In the genomic region with DNA sequence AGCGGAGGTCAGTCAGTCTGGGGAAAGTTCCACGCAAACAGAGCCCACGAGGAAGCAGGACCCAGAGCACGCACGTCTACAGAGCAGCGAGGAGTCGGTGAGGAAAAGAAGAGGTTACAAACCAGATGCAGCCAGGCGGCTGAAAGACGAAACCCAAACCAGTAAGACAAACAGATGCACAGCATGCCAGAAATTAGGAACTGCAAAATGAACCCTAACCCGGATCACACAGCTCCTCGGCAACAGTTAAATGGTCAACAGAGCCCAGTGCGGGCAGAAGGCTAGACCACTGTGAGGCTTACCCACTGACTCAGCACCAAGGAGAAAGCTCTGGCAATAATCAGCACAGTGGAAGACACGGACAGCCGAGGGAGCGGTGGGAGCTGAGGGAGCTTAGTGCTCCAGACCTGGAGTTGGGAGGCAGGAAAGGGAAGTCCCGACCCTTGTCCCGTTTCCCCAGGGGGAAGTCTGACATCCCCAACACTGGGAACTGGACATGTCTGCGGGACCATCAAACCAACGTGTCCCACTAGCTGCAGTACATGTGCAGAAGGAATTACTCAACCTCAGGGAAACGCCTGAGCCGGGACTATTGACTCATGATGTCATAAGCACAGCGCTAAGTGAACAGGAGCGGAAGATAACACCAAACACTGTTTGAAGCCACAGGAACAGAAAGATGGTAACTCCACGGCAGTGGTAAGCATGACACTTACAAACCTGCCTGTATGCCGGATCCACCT, we compare ENCODE assay signal across 9 mouse cellular contexts. TPM values are rescaled to one million over a fixed set of nuclear protein-coding genes. Genes with fewer than 3 reads are reported as not detected.
DNase-seq lines count a peak whose midpoint lies in the region; ATAC-seq and TF ChIP-seq lines count a peak whose summit lies in the region.
"Had no signal": no experiment of that assay in that cellular context is flagged by ENCODE, and none has a peak within 500 bp of the region (broad histone marks: within the 10 kb centered on the region; RNA-seq: fewer than 3 reads in every experiment).

No protein-coding gene starts in this region.

- intact Hi-C loops in gastrocnemius, adult 2 months (cut with DNase I), result no loop called here

- H3K9ac ChIP-seq in intestine, embryonic 14.5 days (ENCODE audit: low read length), result 0 out of 2 replicates have a peak overlapping the region, but pooled peaks have one; percentile 14
- 0 out of 2 replicates have a peak overlapping the region, but pooled peaks have one; percentile 39 for H3K9ac ChIP-seq in lung, postnatal 0 days (replicated peaks; ENCODE audit: low read depth)

- H3K9me3 ChIP-seq in intestine, embryonic 14.5 days (ENCODE audit: control insufficient read depth, low read length), result no peaks in the 10 kb centered on the region
- no peaks in the 10 kb centered on the region for H3K9me3 ChIP-seq in lung, postnatal 0 days (ENCODE audit: low read length)

- peaks cover 65% of the 10 kb centered on the region for H3K4me1 ChIP-seq in intestine, embryonic 14.5 days (replicated peaks; ENCODE audit: control insufficient read depth, insufficient read depth, low read length)
- H3K4me1 ChIP-seq in lung, postnatal 0 days (ENCODE audit: insufficient read depth, low read depth, low read length), result peaks cover 68% of the 10 kb centered on the region

- no peak for TF ChIP-seq CTCF in gastrocnemius, adult 2 months (IDR thresholded peaks at IDR 0.05)
- TF ChIP-seq CTCF in lung, postnatal 0 days (IDR thresholded peaks at IDR 0.05), result no peak

- DNase-seq in gastrocnemius, adult 2 months, result no peak
- DNase-seq in gastrocnemius, adult 18-20 months (ENCODE audit: low spot score), result no peak
- DNase-seq in adipocyte (ENCODE audit: low spot score), result peak; percentile 79
- DNase-seq in intestine, embryonic 14.5 days (ENCODE audit: low spot score), result peak; percentile 61
- peak; percentile 80 for DNase-seq in lung, postnatal 0 days (ENCODE audit: low spot score)
- no peak for DNase-seq in frontal cortex, postnatal 14 days (ENCODE audit: low spot score in 2 of 2)
- DNase-seq in left cerebral cortex, adult 18-20 months (ENCODE audit: low spot score in 2 of 2), result no peak
- DNase-seq in adrenal gland, postnatal 25 days, result no peak

- H3K4me2 ChIP-seq in intestine, embryonic 14.5 days (ENCODE audit: low read length), result peak overlapping the region; percentile 16
- H3K4me2 ChIP-seq in lung, postnatal 0 days (replicated peaks; ENCODE audit: low read depth, low read length), result peak overlapping the region; percentile 20

- WGBS in intestine, embryonic 14.5 days, result 40% methylated on average over 25 of the region's 25 CpGs
- 30% methylated on average over 25 of the region's 25 CpGs for WGBS in lung, postnatal 0 days

- ATAC-seq in intestine, embryonic 14.5 days (replicated peaks; ENCODE audit: low FRiP score, low TSS enrichment, low read depth), result no peak
- no peak for ATAC-seq in lung, postnatal 0 days

- H3K27me3 ChIP-seq in intestine, embryonic 14.5 days (replicated peaks; ENCODE audit: control insufficient read depth, insufficient read depth, low read length), result no peaks in the 10 kb centered on the region
- H3K27me3 ChIP-seq in lung, postnatal 0 days (replicated peaks; ENCODE audit: insufficient read depth, low read length), result no peaks in the 10 kb centered on the region
- H3K27me3 ChIP-seq: CH12.LX had no signal

- TF ChIP-seq EP300 in lung, postnatal 0 days (IDR thresholded peaks at IDR 0.05), result no peak

- peaks cover 76% of the 10 kb centered on the region for H3K36me3 ChIP-seq in intestine, embryonic 14.5 days (ENCODE audit: control insufficient read depth, insufficient read depth, low read length)
- H3K36me3 ChIP-seq in lung, postnatal 0 days (ENCODE audit: insufficient read depth, low read length), result peaks cover 34% of the 10 kb centered on the region

- peak overlapping the region; percentile 62 for H3K4me3 ChIP-seq in gastrocnemius, adult 2 months
- no peak overlapping the region for H3K4me3 ChIP-seq in intestine, embryonic 14.5 days (ENCODE audit: low read depth, low read length)
- H3K4me3 ChIP-seq in lung, postnatal 0 days (ENCODE audit: low read depth, low read length), result no peak overlapping the region

- H3K27ac ChIP-seq in gastrocnemius, adult 2 months, result peak overlapping the region; percentile 82
- peak overlapping the region; percentile 93 for H3K27ac ChIP-seq in intestine, embryonic 14.5 days (ENCODE audit: low read depth)
- H3K27ac ChIP-seq in lung, postnatal 0 days (ENCODE audit: low read length), result peak overlapping the region; percentile 94

RNA-seq across cellular contexts. Expression of a gene that starts 8.4 kb away (rescaled TPM):
- total RNA-seq in gastrocnemius, adult 2 months (2021), result 10 to 100 TPM; 16.8 to 21.1 TPM
- total RNA-seq in gastrocnemius, adult 18-20 months (2021), result 10 to 100 TPM; 15.2 to 21.4 TPM
- polyA plus RNA-seq in intestine, embryonic 14.5 days (2014; fragmentation: Nextera tagmentation; extraction: Ambion mirVana), result 116 and 131 TPM in 2 replicates
- 223 and 230 TPM in 2 replicates for polyA plus RNA-seq in lung, postnatal 0 days (2015; fragmentation: Nextera tagmentation; extraction: Ambion mirVana)
- total RNA-seq in left cerebral cortex, adult 18-20 months (2021), result 10 to 100 TPM; 64.6 to 68.6 TPM
- total RNA-seq in adrenal gland, postnatal 25 days (2021), result 53.3 and 58.5 TPM in 2 replicates

RNA-seq across cellular contexts. Expression of a gene that starts 8.5 kb away (rescaled TPM):
- total RNA-seq in gastrocnemius, adult 2 months (2021), result 100 to 1,000 TPM; 116 to 120 TPM
- total RNA-seq in gastrocnemius, adult 18-20 months (2021), result 100 to 1,000 TPM; 108 to 115 TPM
- polyA plus RNA-seq in intestine, embryonic 14.5 days (2014; fragmentation: Nextera tagmentation; extraction: Ambion mirVana), result 49.0 and 51.8 TPM in 2 replicates
- 28.9 and 30.1 TPM in 2 replicates for polyA plus RNA-seq in lung, postnatal 0 days (2015; fragmentation: Nextera tagmentation; extraction: Ambion mirVana)
- 10 to 100 TPM; 86.2 to 93.3 TPM for total RNA-seq in left cerebral cortex, adult 18-20 months (2021)
- total RNA-seq in adrenal gland, postnatal 25 days (2021), result 68.2 and 75.7 TPM in 2 replicates

Comparison
In these comparisons a context has a peak if more than half of its experiments do, and no peak if none do; other contexts are left out.
1. DNase-seq: peak in adipocyte (single experiment), intestine, embryonic 14.5 days (single experiment) and lung, postnatal 0 days (single experiment); none in gastrocnemius, adult 2 months (single experiment), gastrocnemius, adult 18-20 months (single experiment), frontal cortex, postnatal 14 days (0 of 2), left cerebral cortex, adult 18-20 months (0 of 2) and adrenal gland, postnatal 25 days (single experiment).
2. Peak in every context shown above with its lines, with median percentiles within 50 percentile points of each other: H3K27ac ChIP-seq.